In the genomic region with DNA sequence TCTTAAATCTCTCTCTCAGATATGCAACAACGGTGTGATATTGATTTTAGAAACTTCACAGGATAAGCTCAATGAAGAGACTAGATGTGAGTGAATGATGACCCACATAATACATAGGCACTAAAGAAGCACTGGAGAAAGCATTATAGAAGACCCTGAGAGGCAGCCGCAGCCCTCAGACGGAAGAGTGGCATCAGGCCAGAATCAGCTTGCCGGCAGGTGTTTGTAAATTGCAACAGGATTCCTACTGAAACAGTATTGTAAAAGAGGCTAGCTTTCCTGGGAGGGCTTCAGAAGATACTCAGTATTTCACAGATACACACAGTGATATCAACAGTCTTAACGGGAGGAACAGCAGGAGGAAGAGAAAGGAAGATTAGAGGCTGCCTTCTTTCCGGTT, we compare ENCODE assay signal across 25 mouse cellular contexts.
"Had no signal": no experiment of that assay in that cellular context is flagged by ENCODE, and none has a peak within 500 bp of the region (broad histone marks: within the 10 kb centered on the region; RNA-seq: fewer than 3 reads in every experiment).

No protein-coding gene starts in this region.

- H3K4me3 ChIP-seq: heart, adult 2 months; heart, embryonic 13.5 days; heart, embryonic 15.5 days; hindbrain, embryonic 13.5 days; kidney, embryonic 15.5 days; limb, embryonic 13.5 days; limb, embryonic 15.5 days; liver, embryonic 12.5 days had no signal

- H3K27me3 ChIP-seq: heart, embryonic 13.5 days; heart, embryonic 15.5 days; hindbrain, embryonic 13.5 days; kidney, embryonic 15.5 days; limb, embryonic 13.5 days; limb, embryonic 15.5 days; liver, embryonic 12.5 days had no signal

- H3K36me3 ChIP-seq: heart, embryonic 13.5 days; heart, embryonic 15.5 days; hindbrain, embryonic 13.5 days; kidney, embryonic 15.5 days; limb, embryonic 13.5 days; limb, embryonic 15.5 days; liver, embryonic 12.5 days had no signal

- H3K4me1 ChIP-seq: heart, embryonic 13.5 days; heart, embryonic 15.5 days; hindbrain, embryonic 13.5 days; kidney, embryonic 15.5 days; limb, embryonic 13.5 days; limb, embryonic 15.5 days; liver, embryonic 12.5 days had no signal

- H3K4me2 ChIP-seq: heart, embryonic 11.5 days; heart, embryonic 13.5 days; heart, embryonic 15.5 days; hindbrain, embryonic 13.5 days; kidney, embryonic 15.5 days; limb, embryonic 13.5 days; limb, embryonic 15.5 days; liver, embryonic 12.5 days had no signal

- H3K9ac ChIP-seq: heart, embryonic 13.5 days; heart, embryonic 15.5 days; hindbrain, embryonic 13.5 days; kidney, embryonic 15.5 days; limb, embryonic 13.5 days; limb, embryonic 15.5 days; liver, embryonic 12.5 days; liver, embryonic 14.5 days had no signal

- DNase-seq: gastrocnemius, postnatal 14 days; gastrocnemius, postnatal 36 days; heart, adult 11 months; heart, adult 2 months; heart, postnatal 14 days; heart, postnatal 36 days; kidney, adult 11 months; kidney, adult 2 months; kidney, adult 9 months; kidney, postnatal 14 days; kidney, postnatal 36 days; layer of hippocampus, adult 9-11 months; layer of hippocampus, postnatal 36 days had no signal

- ATAC-seq: hindbrain, embryonic 16.5 days; intestine, embryonic 16.5 days; liver, embryonic 12.5 days had no signal

- H3K27ac ChIP-seq: heart, adult 2 months; heart, embryonic 13.5 days; heart, embryonic 15.5 days; hindbrain, embryonic 13.5 days; kidney, embryonic 15.5 days; kidney, postnatal 0 days; limb, embryonic 13.5 days; limb, embryonic 15.5 days; liver, embryonic 12.5 days; liver, embryonic 14.5 days had no signal

- H3K9me3 ChIP-seq: heart, embryonic 13.5 days; heart, embryonic 15.5 days; hindbrain, embryonic 13.5 days; kidney, embryonic 15.5 days; limb, embryonic 13.5 days; limb, embryonic 15.5 days; liver, embryonic 12.5 days had no signal
